20 mouse cellular contexts compared by ENCODE assay signal in the genomic region with DNA sequence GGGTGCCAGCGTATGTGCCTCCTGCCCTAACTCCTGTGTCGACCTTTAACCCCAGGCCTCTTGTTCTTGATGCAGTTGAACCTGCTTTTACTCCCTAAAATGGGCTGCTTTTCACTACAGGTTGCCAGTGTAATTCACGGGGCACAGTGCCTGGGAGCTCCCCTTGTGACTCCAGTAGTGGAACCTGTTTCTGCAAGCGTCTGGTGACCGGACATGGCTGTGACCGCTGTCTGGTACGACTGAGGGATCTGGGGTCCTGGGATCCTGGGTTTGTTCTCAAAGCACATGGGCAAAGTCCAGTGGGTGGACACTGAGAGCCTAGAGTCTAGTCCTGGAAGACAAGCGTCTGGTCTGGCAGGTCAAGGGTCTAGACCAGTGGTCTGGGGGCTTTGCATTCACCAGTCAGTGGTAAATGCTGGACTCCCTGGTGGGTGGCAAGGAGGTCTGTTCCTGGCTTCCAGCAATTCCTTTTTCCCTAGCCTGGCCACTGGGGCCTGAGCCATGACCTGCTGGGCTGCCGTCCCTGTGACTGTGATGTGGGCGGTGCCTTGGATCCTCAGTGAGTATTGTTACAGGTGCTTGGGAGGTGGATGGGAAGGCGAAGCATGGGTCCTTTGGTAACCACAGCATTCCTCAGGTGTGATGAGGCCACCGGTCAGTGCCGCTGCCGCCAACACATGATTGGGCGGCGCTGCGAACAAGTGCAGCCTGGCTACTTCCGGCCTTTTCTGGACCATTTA. TPM values are rescaled to one million over a fixed set of nuclear protein-coding genes. Genes with fewer than 3 reads are reported as not detected.
DNase-seq lines count a peak whose midpoint lies in the region; ATAC-seq and TF ChIP-seq lines count a peak whose summit lies in the region.
"Had no signal": no experiment of that assay in that cellular context is flagged by ENCODE, and none has a peak within 500 bp of the region (broad histone marks: within the 10 kb centered on the region; RNA-seq: fewer than 3 reads in every experiment).

No protein-coding gene starts in this region.

- no peak overlapping the region for H3K9ac ChIP-seq in heart, adult 2 months (ENCODE audit: low read depth, low read length)
- no peak overlapping the region for H3K9ac ChIP-seq in midbrain, embryonic 11.5 days (ENCODE audit: low read length)
- no peak overlapping the region for H3K9ac ChIP-seq in midbrain, postnatal 0 days (replicated peaks; ENCODE audit: low read length, poor library complexity, severe bottlenecking)
- H3K9ac ChIP-seq: embryonic facial prominence, embryonic 12.5 days; forebrain, embryonic 13.5 days; forebrain, embryonic 15.5 days had no signal

- H3K4me1 ChIP-seq in heart, adult 2 months (ENCODE audit: control insufficient read depth, insufficient read depth, low read length) = peaks cover 11% of the 10 kb centered on the region
- H3K4me1 ChIP-seq in midbrain, embryonic 11.5 days (ENCODE audit: control insufficient read depth, insufficient read depth, low read length) = peaks cover 16% of the 10 kb centered on the region
- H3K4me1 ChIP-seq in midbrain, postnatal 0 days (ENCODE audit: insufficient read depth, low read length) = peaks cover 16% of the 10 kb centered on the region; the same call in 1 of the 2 replicates

- no peak for TF ChIP-seq CTCF in gastrocnemius, adult 2 months (IDR thresholded peaks at IDR 0.05)
- TF ChIP-seq CTCF in heart, adult 2 months (IDR thresholded peaks at IDR 0.05) = no peak
- no peak for TF ChIP-seq CTCF in midbrain, postnatal 0 days (IDR thresholded peaks at IDR 0.05)

- no peak for ATAC-seq in midbrain, embryonic 11.5 days (ENCODE audit: low FRiP score)
- no peak for ATAC-seq in midbrain, postnatal 0 days (ENCODE audit: low FRiP score)
- ATAC-seq: CD4-positive, CD25-positive, alpha-beta regulatory T cell, adult 4 months; forebrain, embryonic 13.5 days; forebrain, embryonic 15.5 days had no signal

- H3K9me3 ChIP-seq in midbrain, embryonic 11.5 days (ENCODE audit: control insufficient read depth, low read length) = no peaks in the 10 kb centered on the region
- no peaks in the 10 kb centered on the region for H3K9me3 ChIP-seq in midbrain, postnatal 0 days (ENCODE audit: low read length)
- H3K9me3 ChIP-seq: embryonic facial prominence, embryonic 10.5 days; embryonic facial prominence, embryonic 12.5 days; forebrain, embryonic 13.5 days; forebrain, embryonic 15.5 days had no signal

- no peak overlapping the region for H3K27ac ChIP-seq in gastrocnemius, adult 2 months
- H3K27ac ChIP-seq in heart, adult 2 months = no peak overlapping the region; the same call in 1 of the 2 replicates
- no peak overlapping the region for H3K27ac ChIP-seq in midbrain, embryonic 11.5 days (ENCODE audit: low read depth, low read length)
- H3K27ac ChIP-seq in midbrain, postnatal 0 days (ENCODE audit: low read depth, low read length) = no peak overlapping the region
- H3K27ac ChIP-seq: embryonic facial prominence, embryonic 10.5 days; embryonic facial prominence, embryonic 12.5 days; forebrain, embryonic 13.5 days; forebrain, embryonic 15.5 days had no signal

- WGBS in heart, adult 2 months = 86% methylated on average over 18 of the region's 18 CpGs
- 91% methylated on average over 18 of the region's 18 CpGs for whole genome bisulfite sequencing in midbrain, embryonic 11.5 days
- 94% methylated on average over 18 of the region's 18 CpGs for WGBS in midbrain, postnatal 0 days

- no peak overlapping the region for H3K4me3 ChIP-seq in gastrocnemius, adult 2 months
- peak overlapping the region; percentile 2; the same call in 1 of the 2 replicates for H3K4me3 ChIP-seq in heart, adult 2 months
- H3K4me3 ChIP-seq in midbrain, embryonic 11.5 days (ENCODE audit: low read depth, low read length) = no peak overlapping the region
- H3K4me3 ChIP-seq in midbrain, postnatal 0 days (ENCODE audit: low read depth, low read length) = no peak overlapping the region
- H3K4me3 ChIP-seq: embryonic facial prominence, embryonic 10.5 days; embryonic facial prominence, embryonic 12.5 days; forebrain, embryonic 13.5 days; forebrain, embryonic 15.5 days had no signal

- intact Hi-C loops in gastrocnemius, adult 2 months (cut with DNase I) = no loop called here
- intact Hi-C loops in heart, adult 2 months (cut with DNase I) = no loop called here

- no peak for TF ChIP-seq EP300 in heart, adult 2 months (IDR thresholded peaks at IDR 0.05; ENCODE audit: insufficient read depth, low read depth, low read length)

- no peaks in the 10 kb centered on the region for H3K27me3 ChIP-seq in heart, adult 2 months (ENCODE audit: control insufficient read depth, insufficient read depth, low read length)
- H3K27me3 ChIP-seq in midbrain, embryonic 11.5 days (ENCODE audit: control insufficient read depth, insufficient read depth, low read length) = no peaks in the 10 kb centered on the region
- H3K27me3 ChIP-seq in midbrain, postnatal 0 days (ENCODE audit: insufficient read depth, low read length) = no peaks in the 10 kb centered on the region
- H3K27me3 ChIP-seq: forebrain, embryonic 13.5 days; forebrain, embryonic 15.5 days had no signal

- peaks cover 8% of the 10 kb centered on the region for H3K79me2 ChIP-seq in heart, adult 2 months (replicated peaks; ENCODE audit: control insufficient read depth, insufficient read depth, low read length)

- H3K4me2 ChIP-seq in midbrain, embryonic 11.5 days = no peak overlapping the region
- no peak overlapping the region for H3K4me2 ChIP-seq in midbrain, postnatal 0 days (ENCODE audit: low read depth, low read length, poor library complexity, severe bottlenecking)
- H3K4me2 ChIP-seq: embryonic facial prominence, embryonic 12.5 days; forebrain, embryonic 13.5 days; forebrain, embryonic 15.5 days had no signal

- 0 out of 2 replicates have a peak, but pooled peaks have one; percentile 27 for TF ChIP-seq POLR2A in heart, adult 2 months (IDR thresholded peaks at IDR 0.05; ENCODE audit: insufficient read depth, low read depth, low read length)

- H3K36me3 ChIP-seq in heart, adult 2 months (ENCODE audit: control insufficient read depth, insufficient read depth, low read length) = no peaks in the 10 kb centered on the region
- H3K36me3 ChIP-seq in midbrain, embryonic 11.5 days (ENCODE audit: control insufficient read depth, insufficient read depth, low read length) = peaks cover 9% of the 10 kb centered on the region
- H3K36me3 ChIP-seq in midbrain, postnatal 0 days (ENCODE audit: insufficient read depth, low read length) = no peaks in the 10 kb centered on the region
- H3K36me3 ChIP-seq: forebrain, embryonic 15.5 days had no signal

- DNase-seq in gastrocnemius, adult 2 months = peak; percentile 17
- no peak for DNase-seq in gastrocnemius, postnatal 25 days
- DNase-seq in heart, adult 2 months = no peak
- DNase-seq in heart, adult 9 months (ENCODE audit: low spot score in 2 of 2) = no peak
- DNase-seq in midbrain, embryonic 11.5 days (ENCODE audit: low spot score, missing footprints) = peak; percentile 31
- DNase-seq in midbrain, postnatal 0 days (ENCODE audit: low spot score) = no peak
- no peak for DNase-seq in right cerebral cortex, postnatal 14 days
- DNase-seq: adrenal gland, adult 2 months; adrenal gland, postnatal 10 days; adrenal gland, postnatal 25 days; B cell, adult 2 months; cerebellum, adult 11 months; cerebellum, adult 2 months; cerebellum, adult 9-10 months; cerebellum, postnatal 10 days had no signal

RNA-seq across cellular contexts. Expression of gene Lamb2, which starts 3.7 kb away (rescaled TPM):
- total RNA-seq in gastrocnemius, adult 2 months (2021) = 100 to 1,000 TPM; 104 to 171 TPM
- total RNA-seq in gastrocnemius, postnatal 25 days (2021) = 100 to 1,000 TPM; 142 to 152 TPM
- 100 to 1,000 TPM; 326 to 360 TPM for total RNA-seq in heart, adult 2 months (2021)
- 272 and 392 TPM in 2 replicates for polyA plus RNA-seq in heart, adult 2 months (2012; rRNA removed)
- 20.1 and 21.4 TPM in 2 replicates for polyA plus RNA-seq in midbrain, embryonic 11.5 days (2014; fragmentation: Nextera tagmentation; extraction: Ambion mirVana)
- total RNA-seq in midbrain, postnatal 0 days (2014; rRNA removed) = 56.5 and 169 TPM in 2 replicates
- polyA plus RNA-seq in midbrain, postnatal 0 days (2015; fragmentation: Nextera tagmentation; extraction: Ambion mirVana) = 15.8 and 18.5 TPM in 2 replicates

RNA-seq across cellular contexts. Expression of gene Usp19, which starts 7.2 kb away (rescaled TPM):
- total RNA-seq in gastrocnemius, adult 2 months (2021) = 100 to 1,000 TPM; 124 TPM
- 100 to 1,000 TPM; 101 to 103 TPM for total RNA-seq in gastrocnemius, postnatal 25 days (2021)
- 10 to 100 TPM; 83.2 to 91.9 TPM for total RNA-seq in heart, adult 2 months (2021)
- polyA plus RNA-seq in heart, adult 2 months (2012; rRNA removed) = 110 and 147 TPM in 2 replicates
- 62.2 and 63.0 TPM in 2 replicates for polyA plus RNA-seq in midbrain, embryonic 11.5 days (2014; fragmentation: Nextera tagmentation; extraction: Ambion mirVana)
- 86.5 and 113 TPM in 2 replicates for total RNA-seq in midbrain, postnatal 0 days (2014; rRNA removed)
- 48.2 and 50.7 TPM in 2 replicates for polyA plus RNA-seq in midbrain, postnatal 0 days (2015; fragmentation: Nextera tagmentation; extraction: Ambion mirVana)

RNA-seq across cellular contexts. Expression of gene Klhdc8b, which starts 21.8 kb away (rescaled TPM):
- 1 to 10 TPM; 1.7 to 2.5 TPM for total RNA-seq in gastrocnemius, adult 2 months (2021)
- total RNA-seq in gastrocnemius, postnatal 25 days (2021) = 1 to 10 TPM; 3.3 to 3.8 TPM
- total RNA-seq in heart, adult 2 months (2021) = 1 to 10 TPM; 4.9 to 5.8 TPM
- 21.5 and 26.6 TPM in 2 replicates for polyA plus RNA-seq in heart, adult 2 months (2012; rRNA removed)
- polyA plus RNA-seq in midbrain, embryonic 11.5 days (2014; fragmentation: Nextera tagmentation; extraction: Ambion mirVana) = 34.4 and 36.2 TPM in 2 replicates
- 82.4 and 86.3 TPM in 2 replicates for total RNA-seq in midbrain, postnatal 0 days (2014; rRNA removed)
- 56.1 and 59.2 TPM in 2 replicates for polyA plus RNA-seq in midbrain, postnatal 0 days (2015; fragmentation: Nextera tagmentation; extraction: Ambion mirVana)

RNA-seq across cellular contexts. Expression of gene Ccdc71, which starts 22.9 kb away (rescaled TPM):
- total RNA-seq in gastrocnemius, adult 2 months (2021) = 10 to 100 TPM; 15.0 to 17.7 TPM
- 10 to 100 TPM; 16.3 to 17.2 TPM for total RNA-seq in gastrocnemius, postnatal 25 days (2021)
- 10 to 100 TPM; 22.5 to 26.6 TPM for total RNA-seq in heart, adult 2 months (2021)
- 14.7 and 16.7 TPM in 2 replicates for polyA plus RNA-seq in heart, adult 2 months (2012; rRNA removed)
- polyA plus RNA-seq in midbrain, embryonic 11.5 days (2014; fragmentation: Nextera tagmentation; extraction: Ambion mirVana) = 48.1 and 48.6 TPM in 2 replicates
- 37.3 and 39.8 TPM in 2 replicates for total RNA-seq in midbrain, postnatal 0 days (2014; rRNA removed)
- polyA plus RNA-seq in midbrain, postnatal 0 days (2015; fragmentation: Nextera tagmentation; extraction: Ambion mirVana) = 56.8 and 61.2 TPM in 2 replicates

RNA-seq across cellular contexts. Expression of gene Qars, which starts 24.3 kb away (rescaled TPM):
- total RNA-seq in gastrocnemius, adult 2 months (2021) = 10 to 100 TPM; 75.4 to 80.6 TPM
- 10 to 100 TPM; 64.1 to 77.4 TPM for total RNA-seq in gastrocnemius, postnatal 25 days (2021)
- total RNA-seq in heart, adult 2 months (2021) = 10 to 100 TPM; 68.4 to 76.3 TPM
- 108 and 173 TPM in 2 replicates for polyA plus RNA-seq in heart, adult 2 months (2012; rRNA removed)
- 103 TPM in 2 replicates for polyA plus RNA-seq in midbrain, embryonic 11.5 days (2014; fragmentation: Nextera tagmentation; extraction: Ambion mirVana)
- total RNA-seq in midbrain, postnatal 0 days (2014; rRNA removed) = 107 and 146 TPM in 2 replicates
- polyA plus RNA-seq in midbrain, postnatal 0 days (2015; fragmentation: Nextera tagmentation; extraction: Ambion mirVana) = 62.0 and 62.6 TPM in 2 replicates

Comparison
In these comparisons a context has a peak if more than half of its experiments do, and no peak if none do; other contexts are left out.
1. DNase-seq: peak in gastrocnemius, adult 2 months (single experiment) and midbrain, embryonic 11.5 days (single experiment); none in gastrocnemius, postnatal 25 days (single experiment), heart, adult 2 months (0 of 2), heart, adult 9 months (0 of 2), midbrain, postnatal 0 days (single experiment) and right cerebral cortex, postnatal 14 days (single experiment).
2. RNA of gene Klhdc8b, which starts 21.8 kb away (total RNA-seq): 82.4 to 86.3 TPM in midbrain, postnatal 0 days; 4.9 to 5.8 TPM in heart, adult 2 months, 3.3 to 3.8 TPM in gastrocnemius, postnatal 25 days and 1.7 to 2.5 TPM in gastrocnemius, adult 2 months; every median in the first group is over 10 times any median in the second.